Mouse (Mus musculus) limb, embryonic 15.5 days (tissue): ENCODE results near the gene Hba-x. TPM values are rescaled to one million over a fixed set of nuclear protein-coding genes. Genes with fewer than 3 reads are reported as not detected.

Experiments used
- ATAC-seq: fragments of 200-750 bp; cut with Nextera tagmentation; 2 replicates; pipeline ENCODE4 v1.8.0; 2017; ENCODE audit warnings: low read depth, moderate TSS enrichment; ENCODE audit not compliant: insufficient number of reproducible peaks, low FRiP score, low TSS enrichment
- H3K27ac ChIP-seq: fragments of 300-500 bp; sonication (generic); 2 replicates; pipeline ENCODE4 v1.5.1; 2015; ENCODE audit warnings: moderate library complexity, mild to moderate bottlenecking, inconsistent platforms
- H3K27me3 ChIP-seq: fragments of 300-500 bp; sonication (generic); 2 replicates; pipeline ENCODE4 v1.6.1; 2015; ENCODE audit warnings: inconsistent platforms
- H3K36me3 ChIP-seq: fragments of 300-500 bp; sonication (generic); 2 replicates; pipeline ENCODE4 v1.6.1; 2015; ENCODE audit warnings: inconsistent platforms
- H3K4me1 ChIP-seq: fragments of 300-500 bp; sonication (generic); 2 replicates; pipeline ENCODE4 v1.6.1; 2015; ENCODE audit warnings: inconsistent platforms
- H3K4me2 ChIP-seq: fragments of 300-500 bp; sonication (generic); 2 replicates; pipeline ENCODE4 v1.6.1; 2015; ENCODE audit warnings: mild to moderate bottlenecking, inconsistent platforms
- H3K4me3 ChIP-seq: fragments of 300-500 bp; sonication (generic); 2 replicates; pipeline ENCODE4 v1.5.1; 2015; ENCODE audit warnings: mild to moderate bottlenecking, inconsistent platforms
- H3K9ac ChIP-seq: fragments of 300-500 bp; sonication (generic); 2 replicates; pipeline ENCODE4 v1.6.1; 2015; ENCODE audit warnings: inconsistent platforms
- H3K9me3 ChIP-seq: fragments of 300-500 bp; sonication (generic); 2 replicates; pipeline ENCODE4 v1.6.1; 2016; ENCODE audit warnings: inconsistent platforms
- WGBS: fragments of 180-500 bp; shearing (Covaris S2); methylation state at CpG from one replicate; pipeline ENCODE4 v1.1.7; 2015; 5-methylcytosine and 5-hydroxymethylcytosine counted together
- polyA plus RNA-seq: library from polyadenylated mRNA; unstranded; fragments of >200 nt; fragmentation: Nextera tagmentation; extraction: Ambion mirVana; gene quantifications from 2 replicates; pipeline ENCODE4 v1.2.1, GENCODE M21; 2015

Hba-x gene
- polyA plus RNA-seq, 1 experiment from 2014 or later, result 106 TPM

- H3K36me3 ChIP-seq, result peaks cover 45% of the 10 kb centered on the region
- H3K4me1 ChIP-seq, result no peaks in the 10 kb centered on the region
- no peak overlapping the region for H3K9ac ChIP-seq
- no peak overlapping the region for H3K4me2 ChIP-seq
- no peak overlapping the region for H3K4me3 ChIP-seq
- no peak overlapping the region for H3K27ac ChIP-seq
- H3K9me3 ChIP-seq, result no peaks in the 10 kb centered on the region
- 93% methylated on average over 1 of the region's 1 CpGs for WGBS
- no peak for ATAC-seq
- H3K27me3 ChIP-seq, result no peaks in the 10 kb centered on the region
Measured at GRCm38 (mm10) chr11:32256146-32256545, 20.1 kb upstream of the Hba-x start.

GRCm38 (mm10) chr11:32256566-32256965 lies 19.6 kb upstream of the Hba-x start:
- H3K4me1 ChIP-seq, result no peaks in the 10 kb centered on the region
- ATAC-seq, result no peak
- 88% methylated on average over 3 of the region's 3 CpGs for WGBS
- H3K4me2 ChIP-seq, result no peak overlapping the region
- no peak overlapping the region for H3K9ac ChIP-seq
- H3K36me3 ChIP-seq, result peaks cover 43% of the 10 kb centered on the region
- no peak overlapping the region for H3K4me3 ChIP-seq
- H3K27ac ChIP-seq, result no peak overlapping the region
- no peaks in the 10 kb centered on the region for H3K27me3 ChIP-seq
- no peaks in the 10 kb centered on the region for H3K9me3 ChIP-seq

DNA sequence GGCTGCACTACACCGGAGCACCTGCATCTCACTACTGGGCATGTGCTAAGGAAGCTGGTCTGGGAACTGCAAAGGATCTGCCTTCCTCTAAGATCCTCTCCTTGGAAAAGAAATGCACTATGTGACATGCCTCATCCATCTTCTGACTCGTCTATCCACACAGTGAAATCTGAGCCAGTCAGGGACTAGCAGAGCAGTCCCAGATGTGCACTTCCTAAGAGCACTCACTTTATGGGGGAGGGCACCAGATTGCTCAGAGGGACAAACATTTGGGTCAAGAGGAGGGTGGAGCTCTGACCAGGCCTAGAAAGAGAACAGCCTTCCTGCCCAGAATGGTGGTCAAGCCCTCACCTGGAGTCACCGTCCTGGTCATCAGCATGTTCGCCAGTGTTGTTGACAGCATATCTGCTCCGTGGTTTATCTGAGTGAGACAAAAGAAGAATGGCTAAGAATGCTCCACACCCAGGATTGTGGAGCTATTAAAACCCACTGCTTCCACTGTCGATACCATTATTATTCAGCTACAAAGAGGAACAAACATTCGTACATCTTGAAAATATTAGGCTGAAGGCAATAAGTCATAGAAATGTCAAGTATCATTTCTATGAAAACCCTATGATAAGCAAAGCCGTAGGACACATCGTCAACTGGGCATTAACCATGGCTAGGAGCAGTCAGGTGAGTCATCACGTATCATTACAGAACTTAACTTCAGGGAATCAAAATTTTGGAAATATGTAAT lies 13.4 kb upstream of the Hba-x start:
- Histone ChIP-seq H3K4me1 (peaks cover 9% of the 10 kb centered on the region), H3K9me3 (no peaks in the 10 kb centered on the region), H3K4me3 (no peak overlapping the region), H3K4me2 (no peak overlapping the region), H3K9ac (no peak overlapping the region), H3K27ac (no peak overlapping the region), H3K27me3 (no peaks in the 10 kb centered on the region), H3K36me3 (peaks cover 14% of the 10 kb centered on the region)
- WGBS, result 70% methylated on average over 10 of the region's 10 CpGs
- no peak for ATAC-seq

DNA sequence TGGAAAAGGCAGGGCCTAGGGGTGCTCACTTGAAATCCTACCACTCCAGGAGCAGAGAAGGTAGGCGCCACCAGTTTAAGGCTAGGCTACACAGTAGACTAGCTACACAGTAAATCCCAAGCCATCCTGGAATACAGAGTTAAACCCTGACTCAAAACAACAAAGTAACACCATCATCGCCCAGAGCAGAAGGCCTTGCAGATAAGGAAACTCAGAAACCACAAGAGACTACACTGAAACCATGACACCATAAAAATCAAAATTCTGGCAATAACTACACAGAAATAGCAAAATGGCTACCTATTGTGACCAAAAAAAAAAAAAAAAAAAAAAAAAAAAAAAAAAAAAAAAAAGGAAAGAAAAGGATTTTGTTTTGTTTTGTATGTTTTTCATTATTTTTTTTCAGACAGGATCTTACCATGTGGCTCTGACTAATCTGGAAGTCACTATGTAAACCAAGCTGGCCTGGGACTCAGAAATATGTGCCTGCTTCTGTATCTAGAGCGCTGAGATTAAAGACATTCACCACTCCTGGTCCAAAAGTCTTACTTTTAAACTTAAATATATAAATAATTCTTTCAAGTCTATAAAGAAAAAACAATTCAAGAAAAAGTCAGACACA lies 11.0 kb upstream of the Hba-x start:
- H3K4me1 ChIP-seq, result peaks cover 15% of the 10 kb centered on the region
- 87% methylated on average over 3 of the region's 3 CpGs for WGBS
- peaks cover 13% of the 10 kb centered on the region for H3K36me3 ChIP-seq
- H3K27me3 ChIP-seq, result no peaks in the 10 kb centered on the region
- H3K27ac ChIP-seq, result no peak overlapping the region
- H3K9me3 ChIP-seq, result no peaks in the 10 kb centered on the region
- no peak overlapping the region for H3K4me3 ChIP-seq
- no peak for ATAC-seq
- H3K9ac ChIP-seq, result no peak overlapping the region
- no peak overlapping the region for H3K4me2 ChIP-seq

DNA sequence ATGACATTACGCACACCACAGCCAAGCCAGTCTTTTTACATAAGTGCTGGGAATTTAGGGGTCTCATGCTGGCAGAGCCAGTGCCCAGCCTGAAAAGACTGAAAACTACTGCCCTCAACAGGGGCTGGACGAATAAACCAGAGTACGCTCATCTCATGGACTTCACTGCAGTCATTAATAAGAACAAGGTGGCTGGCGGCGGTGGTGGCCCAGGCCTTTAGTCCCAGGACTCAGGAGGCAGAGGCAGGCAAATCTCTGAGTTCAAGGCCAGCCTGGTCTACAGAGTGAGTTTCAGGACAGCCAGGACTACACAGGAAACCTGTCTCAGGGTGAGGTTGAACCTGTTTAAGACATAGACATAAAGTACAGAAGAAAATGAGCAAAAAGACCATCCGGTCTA lies 10.0 kb upstream of the Hba-x start:
- Histone ChIP-seq H3K4me1 (peaks cover 15% of the 10 kb centered on the region), H3K4me2 (no peak overlapping the region), H3K27me3 (no peaks in the 10 kb centered on the region), H3K36me3 (peaks cover 7% of the 10 kb centered on the region), H3K9ac (no peak overlapping the region), H3K9me3 (no peaks in the 10 kb centered on the region), H3K4me3 (no peak overlapping the region), H3K27ac (no peak overlapping the region)
- no peak for ATAC-seq
- WGBS, result 96% methylated on average over 6 of the region's 6 CpGs

- ATAC-seq, result no peak
- no peaks in the 10 kb centered on the region for H3K27me3 ChIP-seq
- no peaks in the 10 kb centered on the region for H3K9me3 ChIP-seq
- 21% methylated on average over 6 of the region's 6 CpGs for WGBS
- peak overlapping the region; percentile 56 for H3K4me2 ChIP-seq
- peak overlapping the region; percentile 82 for H3K4me3 ChIP-seq
- H3K36me3 ChIP-seq, result peaks cover 7% of the 10 kb centered on the region
- peak overlapping the region; percentile 95 for H3K27ac ChIP-seq
- H3K4me1 ChIP-seq, result peaks cover 15% of the 10 kb centered on the region
- H3K9ac ChIP-seq, result peak overlapping the region; percentile 95
Measured at GRCm38 (mm10) chr11:32266776-32267175, 9.4 kb upstream of the Hba-x start.

DNA sequence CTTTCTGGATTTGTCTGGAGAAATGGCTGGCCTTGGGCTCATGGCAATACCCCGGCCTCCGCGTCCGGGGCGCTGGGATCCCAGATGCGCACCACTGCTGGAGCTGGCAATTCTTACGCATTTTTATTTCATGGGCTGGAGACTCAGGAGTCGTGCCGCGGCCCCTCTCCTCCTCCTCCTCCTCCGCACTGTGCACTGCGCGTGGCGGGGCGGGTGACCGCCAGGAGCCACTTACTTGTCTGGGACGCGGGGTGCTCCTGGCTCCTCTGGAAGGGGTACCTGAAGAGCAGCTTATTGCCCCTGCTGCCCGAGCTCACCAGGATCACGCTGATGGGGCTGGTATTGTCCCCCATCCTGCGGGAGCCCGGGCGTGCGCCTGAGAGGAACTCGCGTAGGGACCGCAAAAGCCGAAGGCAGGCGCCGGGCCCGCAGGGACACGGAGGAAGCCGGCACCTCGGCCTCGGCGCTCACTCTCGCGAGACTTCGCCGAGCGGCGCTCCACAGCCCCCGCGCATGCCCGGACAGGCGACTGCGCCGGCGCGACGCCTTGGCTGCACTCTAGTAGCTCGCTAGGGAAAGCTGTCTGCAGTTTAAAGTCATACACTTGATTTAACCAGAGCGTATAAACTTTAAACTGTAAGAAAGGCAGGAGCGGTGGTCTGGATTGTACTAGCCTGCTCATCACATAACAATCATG lies 8.9 kb upstream of the Hba-x start, which contains the start of gene Nprl3:
TSS of gene Nprl3 (minus strand) at position 520 of the 697 bp plus-strand sequence.
- peaks cover 5% of the 10 kb centered on the region for H3K36me3 ChIP-seq
- under 1% methylated on average over 54 of the region's 54 CpGs for WGBS
- H3K4me1 ChIP-seq, result peaks cover 15% of the 10 kb centered on the region
- H3K4me3 ChIP-seq, result peak within 1 kb of the TSS; percentile 82
- peak; percentile 97 for ATAC-seq
- H3K27me3 ChIP-seq, result no peaks in the 10 kb centered on the region
- H3K9ac ChIP-seq, result peak within 1 kb of the TSS; percentile 95
- H3K4me2 ChIP-seq, result peak within 1 kb of the TSS; percentile 56
- H3K27ac ChIP-seq, result peak within 1 kb of the TSS; percentile 95
- no peaks in the 10 kb centered on the region for H3K9me3 ChIP-seq

DNA sequence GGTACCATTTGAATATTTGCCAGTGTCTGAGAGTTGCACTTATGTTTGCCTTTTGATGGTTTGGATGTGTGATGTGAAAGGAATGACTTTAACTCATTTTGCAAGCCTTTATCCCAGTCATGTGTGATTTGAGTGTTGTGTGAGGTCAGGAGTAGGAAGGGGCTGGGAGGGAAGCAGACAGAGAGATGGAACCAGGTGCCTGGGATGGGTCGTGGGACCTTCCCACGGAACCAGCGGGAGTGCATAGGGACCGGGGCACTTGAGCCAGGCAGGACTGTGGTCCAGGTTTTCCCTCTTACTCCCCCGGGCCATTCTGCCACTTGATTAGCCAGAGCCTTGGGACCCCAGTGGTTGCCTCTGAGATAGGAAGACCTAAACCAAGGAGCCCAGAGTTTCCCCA lies 8.2 kb upstream of the Hba-x start:
- Histone ChIP-seq H3K4me2 (peak overlapping the region; percentile 56), H3K27me3 (no peaks in the 10 kb centered on the region), H3K4me3 (peak overlapping the region; percentile 82), H3K4me1 (peaks cover 15% of the 10 kb centered on the region), H3K27ac (peak overlapping the region; percentile 95), H3K36me3 (no peaks in the 10 kb centered on the region), H3K9me3 (no peaks in the 10 kb centered on the region), H3K9ac (peak overlapping the region; percentile 95)
- WGBS, result 17% methylated on average over 5 of the region's 5 CpGs
- ATAC-seq, result no peak

- ATAC-seq, result no peak
- Histone ChIP-seq H3K27me3 (no peaks in the 10 kb centered on the region), H3K4me2 (no peak overlapping the region), H3K9ac (no peak overlapping the region), H3K36me3 (no peaks in the 10 kb centered on the region), H3K27ac (no peak overlapping the region), H3K4me3 (no peak overlapping the region), H3K9me3 (no peaks in the 10 kb centered on the region), H3K4me1 (peaks cover 15% of the 10 kb centered on the region)
- 83% methylated on average over 5 of the region's 5 CpGs for WGBS
Measured at GRCm38 (mm10) chr11:32268952-32269351, 7.2 kb upstream of the Hba-x start.

DNA sequence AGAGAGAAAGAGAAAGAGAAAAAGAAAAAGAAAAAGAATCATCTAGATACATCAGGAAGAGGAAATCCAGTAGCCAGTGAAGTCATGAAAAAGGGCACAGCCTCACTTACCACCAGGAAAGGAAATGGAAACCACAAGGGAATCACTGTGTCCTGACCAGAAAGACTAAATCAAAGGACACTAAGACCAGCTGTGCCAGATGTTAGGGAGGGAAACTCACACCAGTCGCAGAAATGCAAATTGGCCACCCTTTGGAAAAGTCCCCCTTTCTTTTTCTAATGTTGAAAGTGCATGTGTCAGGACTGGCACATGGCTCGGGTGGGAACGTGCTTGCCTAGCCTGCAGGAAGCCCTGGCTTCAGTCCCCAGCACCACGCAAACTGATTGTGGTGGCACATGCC lies 5.0 kb upstream of the Hba-x start:
- no peak overlapping the region for H3K4me3 ChIP-seq
- H3K27me3 ChIP-seq, result no peaks in the 10 kb centered on the region
- H3K36me3 ChIP-seq, result no peaks in the 10 kb centered on the region
- no peak for ATAC-seq
- WGBS, result 32% methylated on average over 4 of the region's 4 CpGs
- peaks cover 9% of the 10 kb centered on the region for H3K4me1 ChIP-seq
- no peak overlapping the region for H3K4me2 ChIP-seq
- no peaks in the 10 kb centered on the region for H3K9me3 ChIP-seq
- H3K27ac ChIP-seq, result no peak overlapping the region
- H3K9ac ChIP-seq, result no peak overlapping the region

DNA sequence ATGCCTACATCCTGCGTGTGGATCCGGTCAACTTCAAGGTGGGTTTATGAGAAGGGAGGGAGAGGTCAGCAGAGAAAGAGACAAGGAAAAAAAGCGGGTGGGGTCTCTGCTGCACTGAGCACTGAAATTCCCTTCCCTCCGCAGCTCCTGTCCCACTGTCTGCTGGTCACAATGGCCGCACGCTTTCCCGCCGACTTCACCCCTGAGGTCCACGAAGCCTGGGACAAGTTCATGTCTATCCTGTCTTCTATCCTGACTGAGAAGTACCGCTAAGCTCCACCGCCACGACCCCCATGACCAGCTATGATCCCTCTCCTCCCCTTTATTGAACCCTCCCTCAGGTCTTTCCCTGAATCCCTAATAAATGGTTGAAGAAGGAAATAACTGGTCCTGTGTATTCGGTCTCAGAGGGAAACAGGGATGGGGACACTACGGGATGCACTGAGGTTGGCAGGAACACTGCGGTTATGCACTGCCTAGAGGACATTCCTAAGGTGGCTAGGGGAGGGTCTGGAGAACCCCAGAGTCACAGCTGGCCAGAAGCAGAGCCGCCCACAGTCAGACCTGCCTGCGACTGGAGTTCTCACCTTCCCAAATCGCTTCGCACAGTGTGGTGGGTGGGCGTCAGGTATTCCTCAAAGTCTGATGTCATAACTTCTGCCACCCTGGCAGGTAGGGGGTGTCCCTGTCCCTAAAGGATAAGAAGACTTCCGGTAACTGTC lies 1.7 kb downstream of the Hba-x start:
- H3K4me1 ChIP-seq, result no peaks in the 10 kb centered on the region
- no peak for ATAC-seq
- H3K27me3 ChIP-seq, result peaks cover 24% of the 10 kb centered on the region; the same call in 1 of the 2 replicates
- no peak overlapping the region for H3K4me3 ChIP-seq
- H3K27ac ChIP-seq, result no peak overlapping the region
- no peak overlapping the region for H3K4me2 ChIP-seq
- H3K9me3 ChIP-seq, result no peaks in the 10 kb centered on the region
- WGBS, result 67% methylated on average over 21 of the region's 21 CpGs
- no peak overlapping the region for H3K9ac ChIP-seq
- no peaks in the 10 kb centered on the region for H3K36me3 ChIP-seq
